Mouse (Mus musculus) limb, embryonic 14.5 days (tissue): ENCODE data around the gene Ccdc167. TPM values are rescaled to one million over a fixed set of nuclear protein-coding genes. Genes with fewer than 3 reads are reported as not detected.

Source experiments
- ATAC-seq: fragments of 200-750 bp; cut with Nextera tagmentation; 2 replicates; pipeline ENCODE4 v1.8.0; 2017; ENCODE audit warnings: low read depth, moderate number of reproducible peaks, moderate TSS enrichment; ENCODE audit not compliant: low FRiP score
- DNase-seq: peaks from one replicate; pipeline ENCODE4 v3.0.0-alpha.2; 2015; ENCODE audit warnings: low spot score
- H3K27ac ChIP-seq: fragments of 300-500 bp; sonication (generic); replicated peaks from 2 replicates; pipeline ENCODE4 v1.5.1; 2014; ENCODE audit warnings: low read depth, mild to moderate bottlenecking, low read length, moderate library complexity, mixed read lengths
- H3K27me3 ChIP-seq: fragments of 300-500 bp; sonication (generic); 2 replicates; pipeline ENCODE4 v1.6.1; 2014; ENCODE audit warnings: low read length, mixed read lengths; ENCODE audit not compliant: control insufficient read depth, insufficient read depth
- H3K36me3 ChIP-seq: fragments of 300-500 bp; sonication (generic); 2 replicates; pipeline ENCODE4 v1.6.1; 2014; ENCODE audit warnings: mild to moderate bottlenecking, low read length, moderate library complexity, mixed read lengths; ENCODE audit not compliant: control insufficient read depth, insufficient read depth
- H3K4me1 ChIP-seq: fragments of 300-500 bp; sonication (generic); 2 replicates; pipeline ENCODE4 v1.6.1; 2014; ENCODE audit warnings: antibody characterized with exemption, low read length, mixed read lengths; ENCODE audit not compliant: control insufficient read depth, insufficient read depth
- H3K4me2 ChIP-seq: fragments of 300-500 bp; sonication (generic); replicated peaks from 2 replicates; pipeline ENCODE4 v1.6.1; 2014; ENCODE audit warnings: low read depth, mild to moderate bottlenecking, low read length, moderate library complexity; ENCODE audit not compliant: severe bottlenecking
- H3K4me3 ChIP-seq: fragments of 300-500 bp; sonication (generic); replicated peaks from 2 replicates; pipeline ENCODE4 v1.5.1; 2014; ENCODE audit warnings: low read length
- H3K9ac ChIP-seq: fragments of 300-500 bp; sonication (generic); 2 replicates; pipeline ENCODE4 v1.6.1; 2014; ENCODE audit warnings: mild to moderate bottlenecking, low read depth, low read length, moderate library complexity; ENCODE audit not compliant: severe bottlenecking
- H3K9me3 ChIP-seq: fragments of 300-500 bp; sonication (generic); 2 replicates; pipeline ENCODE4 v1.6.1; 2016; ENCODE audit warnings: low read length; ENCODE audit not compliant: control insufficient read depth
- POLR2A ChIP-seq: fragments of 200-500 bp; IDR thresholded peaks from 2 replicates; pipeline ENCODE4 v1.8.0; 2012; ENCODE audit warnings: inconsistent platforms, mild to moderate bottlenecking, moderate library complexity, borderline replicate concordance; ENCODE audit not compliant: insufficient read depth, insufficient read length; ENCODE audit errors: extremely low read depth
- WGBS: fragments of 180-500 bp; shearing (Covaris S2); extraction: QIAGEN DNeasy Blood & Tissue Kit; methylation state at CpG from one replicate; pipeline ENCODE4 v1.1.7; 2014; 5-methylcytosine and 5-hydroxymethylcytosine counted together
- polyA plus RNA-seq, 2 experiments: library from polyadenylated mRNA; depleted of rRNA in 1 of 2; stranded (reverse) in 1 of 2; unstranded in 1 of 2; fragments of >200 nt; fragmentation: Nextera tagmentation in 1 of 2; extraction: Ambion mirVana in 1 of 2; gene quantifications; 2 replicates each; pipeline versions ENCODE4 v1.2.1 to v1.2.3; 2012 to 2014

The Ccdc167 gene
- polyA plus RNA-seq, 2 experiments, result 15.8 to 19.3 TPM

- WGBS, result 53% methylated on average over 19 of the region's 19 CpGs
- peak overlapping the region; percentile 26; the same call in 1 of the 2 replicates for H3K4me2 ChIP-seq
Observed at GRCm38 (mm10) chr17:29759963-29760362, 43.1 kb upstream of the Ccdc167 start.

GRCm38 (mm10) chr17:29756381-29756780 lies 39.5 kb upstream of the Ccdc167 start:
- Histone ChIP-seq H3K27ac (no peak overlapping the region), H3K9me3 (no peaks in the 10 kb centered on the region), H3K27me3 (no peaks in the 10 kb centered on the region), H3K36me3 (no peaks in the 10 kb centered on the region), H3K4me2 (no peak overlapping the region), H3K9ac (0 out of 2 replicates have a peak overlapping the region, but pooled peaks have one; percentile 2), H3K4me1 (peaks cover 3% of the 10 kb centered on the region; the same call in 1 of the 2 replicates), H3K4me3 (no peak overlapping the region)
- ATAC-seq (no peak), DNase-seq (no peak)
- 68% methylated on average over 10 of the region's 10 CpGs for WGBS
- TF ChIP-seq POLR2A, result no peak

More at GRCm38 (mm10) chr17:29759963-29760362, 43.1 kb upstream of the Ccdc167 start:
- H3K36me3 ChIP-seq, result no peaks in the 10 kb centered on the region
- no peak overlapping the region for H3K9ac ChIP-seq
- no peak for TF ChIP-seq POLR2A
- no peaks in the 10 kb centered on the region for H3K27me3 ChIP-seq
- no peaks in the 10 kb centered on the region for H3K9me3 ChIP-seq
- H3K27ac ChIP-seq, result peak overlapping the region; percentile 38; the same call in 1 of the 2 replicates
- peak overlapping the region; percentile 5; the same call in 1 of the 2 replicates for H3K4me3 ChIP-seq
- peaks cover 3% of the 10 kb centered on the region; the same call in 1 of the 2 replicates for H3K4me1 ChIP-seq
- ATAC-seq (no peak), DNase-seq (peak; percentile 26)

GRCm38 (mm10) chr17:29754510-29754909 lies 37.7 kb upstream of the Ccdc167 start:
- no peak for TF ChIP-seq POLR2A
- no peak overlapping the region for H3K27ac ChIP-seq
- 61% methylated on average over 4 of the region's 4 CpGs for WGBS
- no peak for DNase-seq
- H3K27me3 ChIP-seq, result no peaks in the 10 kb centered on the region
- no peaks in the 10 kb centered on the region for H3K36me3 ChIP-seq
- H3K9ac ChIP-seq, result no peak overlapping the region
- no peak overlapping the region for H3K4me2 ChIP-seq
- ATAC-seq, result no peak
- H3K9me3 ChIP-seq, result no peaks in the 10 kb centered on the region
- H3K4me1 ChIP-seq, result peaks cover 7% of the 10 kb centered on the region; the same call in 1 of the 2 replicates
- H3K4me3 ChIP-seq, result no peak overlapping the region

- Histone ChIP-seq H3K4me1 (0 out of 2 replicates have a peak, but pooled peaks cover 4% of the 10 kb centered on the region), H3K4me3 (no peak overlapping the region), H3K9ac (no peak overlapping the region), H3K27me3 (no peaks in the 10 kb centered on the region), H3K4me2 (no peak overlapping the region), H3K36me3 (no peaks in the 10 kb centered on the region), H3K27ac (no peak overlapping the region), H3K9me3 (no peaks in the 10 kb centered on the region)
- 72% methylated on average over 6 of the region's 6 CpGs for WGBS
- DNase-seq, result no peak
- ATAC-seq, result no peak
- no peak for TF ChIP-seq POLR2A
Observed at GRCm38 (mm10) chr17:29747466-29747865, 30.6 kb upstream of the Ccdc167 start.

- Histone ChIP-seq H3K4me3 (no peak overlapping the region), H3K27ac (no peak overlapping the region), H3K27me3 (no peaks in the 10 kb centered on the region), H3K9ac (no peak overlapping the region), H3K4me1 (peaks cover 7% of the 10 kb centered on the region; the same call in 1 of the 2 replicates), H3K4me2 (no peak overlapping the region), H3K9me3 (no peaks in the 10 kb centered on the region), H3K36me3 (no peaks in the 10 kb centered on the region)
- ATAC-seq (peak; percentile 47; the same call in 1 of the 2 replicates), DNase-seq (peak; percentile 56)
- TF ChIP-seq POLR2A, result no peak
- 36% methylated on average over 22 of the region's 22 CpGs for WGBS
Observed at GRCm38 (mm10) chr17:29737849-29738804, 21.3 kb upstream of the Ccdc167 start.
